Mouse (Mus musculus) embryonic fibroblast, embryonic 13.5 days (primary cell): ENCODE measurements around the gene Scarb1.

Experiments
- CTCF ChIP-seq: IDR thresholded peaks from 2 replicates; pipeline ENCODE4 v1.5.1; 2011; ENCODE audit warnings: mild to moderate bottlenecking, control low read depth, low read length, moderate library complexity, borderline replicate concordance; ENCODE audit not compliant: insufficient read depth
- POLR2A ChIP-seq: IDR thresholded peaks from 2 replicates; pipeline ENCODE4 v1.6.1; 2011; ENCODE audit warnings: low read depth, mild to moderate bottlenecking, control low read depth, low read length, moderate library complexity

DNA sequence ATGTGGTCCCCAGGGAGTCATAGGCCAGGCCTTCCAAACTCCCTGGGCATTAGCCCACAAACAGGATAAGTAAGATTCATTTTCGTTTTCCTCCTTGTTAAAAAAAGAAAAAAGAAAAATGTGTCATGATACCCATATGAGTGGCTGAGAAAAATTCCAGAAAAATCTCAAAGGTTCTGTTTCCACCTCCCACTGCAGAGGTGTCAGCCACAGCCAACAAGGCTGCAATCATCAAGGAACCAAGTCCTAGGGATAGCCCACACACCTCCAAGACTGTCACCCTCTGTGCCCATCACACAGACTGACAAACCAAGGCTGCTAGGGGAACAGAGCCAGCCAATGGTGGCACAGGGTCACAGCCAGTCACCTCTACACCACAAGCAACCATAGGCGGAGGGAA, 111.8 kb downstream of the Scarb1 start:
- TF ChIP-seq CTCF = no peak
- TF ChIP-seq POLR2A = no peak
